Mouse (Mus musculus): ENCODE measurements around the gene Wwox.

Wwox gene

DNA sequence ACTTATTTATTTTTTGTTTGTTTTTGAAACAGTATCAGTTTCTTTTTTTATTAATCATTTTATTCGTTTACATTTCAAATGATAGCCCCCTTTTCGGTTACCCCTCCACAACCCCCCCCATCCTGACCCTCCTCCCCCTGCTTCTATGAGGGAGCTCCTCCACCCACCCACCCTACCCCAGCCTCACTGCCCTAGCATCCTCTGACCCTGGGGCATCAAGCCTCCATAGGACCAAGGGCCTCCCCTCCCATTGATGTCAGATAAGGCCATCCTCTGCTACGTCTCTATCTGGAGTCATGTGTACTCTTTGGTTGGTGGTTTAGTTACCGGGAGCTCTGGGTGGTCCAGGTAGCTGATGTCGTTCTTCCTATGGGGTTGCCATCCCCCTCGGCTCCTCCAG is 109.4 kb downstream of the Wwox start:
- DNase-seq, result no peak

DNA sequence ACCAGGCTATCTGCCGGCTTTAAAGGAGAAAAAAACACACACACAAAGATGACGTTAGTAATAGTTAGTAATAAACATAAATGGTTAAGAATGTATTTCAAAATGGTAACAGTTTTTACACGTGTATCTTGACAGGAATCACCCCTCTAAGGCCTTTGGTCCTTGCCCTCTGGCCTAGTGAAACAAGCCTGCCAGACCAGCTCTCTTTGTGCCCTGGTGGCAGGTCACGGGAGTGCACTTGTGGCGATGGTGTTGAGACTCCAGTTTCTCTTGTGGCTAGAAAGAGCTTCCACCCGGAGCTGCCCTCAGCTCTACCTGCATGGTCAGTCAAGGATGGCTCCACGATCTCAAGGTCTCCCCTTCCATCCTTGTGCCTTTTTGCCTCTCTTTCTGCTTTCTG is 110.6 kb downstream of the Wwox start:
- DNase-seq, result no peak

DNA sequence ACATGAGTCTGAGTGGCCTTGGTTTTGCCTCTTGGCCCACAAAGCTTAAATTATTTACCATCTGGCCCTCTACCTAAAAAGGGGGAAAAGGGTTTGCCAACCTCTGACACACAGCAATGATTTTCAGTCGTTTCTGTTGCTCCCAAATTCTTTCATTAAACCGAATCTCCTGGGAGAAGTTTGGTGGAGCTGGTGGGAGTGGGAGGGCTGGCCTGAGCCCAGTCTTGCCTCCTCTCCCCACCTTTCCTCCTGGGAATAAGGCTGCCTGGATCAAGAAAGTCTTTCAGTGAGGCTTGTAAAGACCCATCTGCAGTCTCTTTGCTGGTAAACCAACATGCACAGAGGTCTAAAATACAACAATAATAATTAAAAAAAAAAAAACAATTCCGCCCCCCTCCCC is 113.2 kb downstream of the Wwox start:
- DNase-seq, result no peak

DNA sequence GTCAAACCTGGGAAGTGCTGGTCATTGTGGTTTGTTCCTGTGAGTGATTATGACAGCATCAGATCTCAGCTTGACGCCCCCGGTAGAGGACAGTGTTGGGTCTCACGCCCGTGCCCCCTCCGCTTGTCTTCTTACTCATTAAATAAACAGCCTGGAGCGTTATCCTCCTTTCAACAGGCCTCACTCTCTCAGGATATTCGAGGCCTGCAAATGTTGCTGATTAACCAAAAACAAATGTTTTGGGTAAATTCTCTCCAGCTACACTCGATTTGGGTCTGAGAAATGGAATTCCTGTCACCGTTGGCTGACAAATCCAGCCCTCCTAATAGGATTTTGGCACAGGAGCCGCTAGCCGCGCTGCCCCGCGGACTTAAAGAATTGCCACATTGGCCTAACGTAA is 115.5 kb downstream of the Wwox start:
- DNase-seq, result no peak

DNA sequence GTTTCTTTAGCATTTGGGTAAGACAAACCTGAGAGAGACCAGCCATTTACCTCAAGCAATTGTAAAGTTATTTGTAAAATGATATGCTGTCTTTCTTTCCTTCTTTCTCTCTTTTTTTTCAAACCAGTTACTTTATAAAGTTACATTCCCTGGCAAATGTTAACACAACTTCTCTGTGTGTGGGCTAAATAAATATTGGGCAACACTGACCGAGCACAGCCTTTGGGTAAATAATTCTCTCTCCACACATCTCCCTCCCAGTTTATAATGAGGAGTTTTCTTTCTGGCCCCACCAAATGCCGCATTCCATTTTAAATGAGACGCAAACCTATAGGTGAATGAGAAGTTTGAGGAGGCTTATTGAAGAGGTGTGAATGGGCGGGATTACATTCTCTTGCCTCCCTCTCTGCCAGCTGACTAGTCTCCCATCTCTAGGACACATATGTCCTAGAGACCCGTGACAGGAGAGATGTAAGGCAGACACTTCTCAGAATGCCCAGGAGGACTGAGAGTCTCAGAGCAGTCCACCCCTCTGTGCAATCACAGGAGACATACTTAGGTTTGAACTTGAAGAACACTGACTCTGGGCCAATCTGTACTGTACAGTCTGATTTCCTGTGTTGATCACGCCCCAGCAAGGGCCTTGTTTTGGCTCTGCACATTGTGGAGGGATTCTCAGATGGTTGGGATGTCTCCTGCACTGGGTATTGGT is 116.2 kb downstream of the Wwox start:
- no peak for DNase-seq

DNA sequence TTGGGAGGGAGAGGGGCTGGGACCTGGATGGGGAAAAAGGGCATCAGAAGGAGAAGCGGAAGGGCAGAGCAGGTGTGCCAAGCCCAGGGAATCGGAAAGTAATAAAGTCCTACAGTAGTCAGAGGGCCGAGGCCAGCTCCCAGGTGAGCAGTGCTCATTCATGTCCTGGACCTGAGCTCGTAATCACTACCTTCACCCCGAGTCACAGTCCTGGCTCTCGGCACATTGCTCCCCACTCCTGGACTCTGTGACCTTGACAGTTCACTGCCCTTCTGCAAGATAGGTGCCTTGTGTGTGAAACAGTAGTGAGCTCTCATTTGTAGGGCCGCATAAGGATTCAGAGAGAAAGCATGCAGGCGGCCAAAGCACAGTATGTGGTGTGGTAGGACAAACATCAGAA is 121.7 kb downstream of the Wwox start:
- DNase-seq, result no peak

DNA sequence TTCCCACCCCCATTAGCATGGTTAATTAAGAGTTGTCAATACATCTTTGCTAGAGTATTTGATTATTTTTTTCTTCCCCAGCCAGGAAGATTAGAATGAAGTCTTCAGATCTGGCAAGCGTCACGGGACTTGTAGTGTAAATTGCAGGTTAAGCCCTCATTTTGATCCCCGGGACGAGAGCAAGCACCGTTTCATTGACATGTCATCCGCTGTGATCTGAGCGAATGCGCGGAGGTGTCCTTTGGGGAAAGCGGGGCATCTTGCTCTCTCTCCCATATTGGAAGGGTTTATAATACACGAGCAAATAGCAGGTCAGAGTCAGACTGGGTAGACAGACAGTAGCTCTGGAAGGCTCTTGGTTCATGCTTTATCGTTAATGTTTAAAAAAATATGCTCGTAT is 123.0 kb downstream of the Wwox start:
- DNase-seq, result no peak

DNA sequence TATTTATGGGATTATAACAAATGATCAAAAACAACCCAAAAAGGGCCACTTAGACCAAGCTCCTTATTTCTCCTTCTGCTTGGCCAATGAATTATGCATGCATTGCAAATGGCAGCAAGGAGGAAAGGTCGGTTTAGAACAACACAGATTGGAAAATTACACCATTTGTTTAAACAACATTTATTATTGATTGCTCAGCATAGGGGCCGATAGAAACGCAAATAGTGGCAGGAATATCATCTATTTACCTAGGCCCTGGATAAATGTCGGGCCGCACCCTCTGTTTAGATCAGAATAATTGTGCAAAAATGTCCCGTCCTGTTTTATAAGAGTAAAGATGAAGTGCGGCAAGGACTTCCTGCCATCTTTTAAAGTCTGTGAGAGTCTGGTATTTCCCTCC is 123.9 kb downstream of the Wwox start:
- DNase-seq, result no peak

DNA sequence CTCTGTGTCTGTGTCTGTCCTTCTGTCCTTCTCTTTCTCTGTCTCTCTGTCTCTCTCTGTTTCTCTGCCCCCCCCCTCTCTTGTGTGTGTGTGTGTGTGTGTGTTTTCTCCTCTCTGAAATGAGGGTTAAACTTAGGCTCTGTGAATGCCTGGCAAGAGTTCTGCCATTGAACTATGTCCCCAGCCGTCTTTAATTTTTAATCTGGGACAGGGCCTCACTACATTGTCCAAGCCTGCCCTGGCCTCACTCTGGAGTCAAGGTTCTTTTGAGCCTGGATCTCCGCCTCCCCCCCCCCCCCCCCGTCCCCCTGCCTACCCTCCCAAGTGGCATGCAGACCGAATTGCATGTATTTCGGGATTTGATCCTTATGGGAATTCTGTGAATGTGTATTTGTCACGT is 124.6 kb downstream of the Wwox start:
- no peak for DNase-seq

DNA sequence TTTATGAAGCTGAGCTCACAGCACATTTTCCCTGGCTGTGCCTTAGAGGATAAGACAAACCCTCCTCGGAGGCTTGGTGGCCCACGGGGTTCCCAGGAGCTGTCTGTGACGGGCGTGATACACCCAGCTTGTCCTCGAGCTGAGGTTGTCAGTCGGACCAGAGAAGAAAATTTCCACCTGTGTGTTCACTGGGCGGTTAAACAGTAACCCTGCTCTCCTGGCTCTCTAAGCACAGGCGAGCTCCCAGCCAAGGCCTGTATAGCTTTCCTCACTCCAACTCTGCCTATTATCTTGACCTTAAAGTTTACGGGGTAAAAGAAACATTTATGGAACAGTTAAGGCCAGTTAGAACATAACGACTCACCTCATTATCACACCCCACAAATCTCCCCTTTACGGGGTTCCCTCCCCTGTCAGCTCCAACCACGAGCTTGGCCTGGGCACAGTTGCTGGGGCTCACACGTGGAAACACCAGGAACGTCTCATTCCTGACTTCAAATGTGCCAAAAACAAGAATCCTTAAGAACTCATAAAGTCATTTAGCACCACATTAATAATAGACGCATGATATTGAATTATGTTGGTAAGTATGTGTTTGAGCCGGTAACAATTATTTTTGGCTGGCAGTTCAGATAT is 129.2 kb downstream of the Wwox start:
- DNase-seq, result no peak

DNA sequence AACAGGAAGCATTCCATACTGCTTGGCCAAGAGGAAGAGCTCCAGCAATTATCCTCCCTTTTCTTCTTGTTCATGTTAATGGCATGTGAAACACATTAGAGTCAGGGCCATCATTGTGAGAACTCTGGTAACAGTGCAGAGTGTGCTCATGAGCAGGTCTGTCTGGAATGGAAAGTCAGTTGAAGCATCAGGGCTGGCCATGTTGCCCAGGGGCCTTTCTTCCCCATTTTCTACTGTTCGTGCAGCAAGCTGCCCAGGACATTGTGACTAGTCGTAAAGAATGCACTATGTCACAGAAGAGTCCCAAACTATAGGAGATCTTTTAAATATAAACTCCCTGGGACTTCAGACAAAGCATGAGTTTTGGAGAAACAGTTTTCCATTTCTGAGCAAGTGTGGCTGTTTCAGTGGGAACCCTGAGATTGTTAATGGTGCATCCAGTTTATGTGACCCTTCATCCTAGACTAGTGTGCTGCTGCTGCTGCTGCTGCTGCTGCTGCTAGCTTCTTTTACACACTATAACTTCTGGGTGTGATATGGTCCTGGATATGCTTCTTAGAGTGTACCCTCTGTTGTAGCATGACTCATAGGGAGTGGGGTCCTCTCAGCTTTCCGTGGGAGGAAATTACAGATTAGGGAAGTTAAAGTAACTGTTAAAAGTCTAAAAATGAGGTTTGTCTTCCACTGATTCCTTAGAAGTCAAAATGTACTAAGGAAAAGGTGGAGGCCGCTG is 133.7 kb downstream of the Wwox start:
- no peak for DNase-seq

DNA sequence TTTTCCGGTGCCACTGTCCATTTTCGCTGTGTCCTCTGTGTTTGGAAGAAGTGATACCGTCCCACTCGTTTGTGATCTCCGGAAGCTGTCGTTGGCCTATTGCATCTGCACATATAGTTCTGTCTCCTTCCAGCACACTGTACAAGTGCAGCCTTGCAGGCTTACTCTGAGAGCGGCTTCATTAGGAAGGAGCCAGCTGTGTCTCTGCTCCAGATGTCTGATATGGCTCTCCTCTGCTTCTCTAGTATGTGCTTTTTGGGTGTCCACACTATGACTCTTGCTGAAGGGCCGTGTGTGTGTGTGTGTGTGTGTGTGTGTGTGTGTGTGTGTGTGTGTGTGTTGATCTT is 134.3 kb downstream of the Wwox start:
- DNase-seq, result no peak

DNA sequence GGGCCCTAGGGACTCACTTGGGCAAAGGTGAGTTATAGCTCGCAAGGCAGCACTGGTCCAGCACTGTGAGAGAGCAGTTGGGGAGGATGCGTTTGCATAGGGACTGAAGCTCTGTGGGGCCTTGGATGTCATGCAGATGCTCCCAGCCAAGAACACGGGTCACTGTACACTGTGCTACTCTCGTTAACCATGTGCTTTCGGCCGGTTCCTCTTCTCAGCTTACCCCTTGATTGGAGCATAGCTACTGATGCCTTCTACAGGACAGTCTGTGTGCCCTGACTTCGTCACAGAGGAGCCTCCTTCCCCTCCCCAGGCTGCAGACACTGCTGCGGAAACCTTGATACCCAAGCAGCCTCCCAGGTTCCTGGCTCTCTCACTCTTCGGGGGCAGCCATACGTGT is 139.8 kb downstream of the Wwox start:
- no peak for DNase-seq

DNA sequence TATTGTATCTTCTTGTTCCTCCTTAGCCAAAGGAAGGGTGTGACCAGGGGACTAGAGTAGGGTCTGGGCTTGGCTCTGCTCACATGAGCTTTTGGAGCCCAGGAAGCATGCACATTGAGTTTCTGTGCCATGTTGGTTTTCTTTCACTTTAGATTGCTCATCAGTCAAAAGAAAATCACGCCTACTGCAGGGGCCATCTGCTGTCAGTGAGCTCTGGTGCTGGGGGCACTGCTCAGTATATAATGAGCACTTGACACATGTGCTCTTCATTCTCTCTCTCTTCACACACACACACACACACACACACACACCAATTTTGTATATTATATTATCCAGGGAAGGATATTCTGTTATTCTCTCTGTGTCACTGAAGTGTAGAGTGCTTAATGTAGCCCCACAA is 141.2 kb downstream of the Wwox start:
- no peak for DNase-seq

DNA sequence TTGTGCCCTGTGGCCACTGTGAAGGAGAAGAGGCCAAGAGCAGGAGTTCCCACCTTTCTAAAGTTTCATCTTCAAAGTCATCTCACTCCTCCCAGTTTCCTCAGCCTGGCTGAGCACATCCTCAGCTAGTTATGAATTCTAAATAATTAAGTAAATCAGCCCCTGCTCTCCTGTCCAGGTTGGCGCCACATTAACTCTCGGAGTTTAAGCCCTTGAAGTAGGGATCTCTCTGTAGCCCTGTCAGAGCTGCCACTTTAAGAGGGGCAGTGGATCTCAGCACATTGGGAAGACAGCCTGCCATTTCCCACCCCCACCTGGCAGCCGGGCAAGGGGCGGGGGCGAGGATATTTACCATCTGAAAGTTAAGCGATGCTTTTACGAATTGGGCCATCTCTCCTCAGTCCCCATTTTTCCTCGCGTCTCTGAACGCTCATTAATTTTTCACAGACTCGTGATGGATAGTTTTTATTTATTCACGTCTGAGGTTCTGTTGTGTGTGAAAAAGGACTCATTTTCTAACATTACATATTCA is 150.9 kb downstream of the Wwox start:
- peak in 1 of 2 experiments; percentile 47 for DNase-seq

DNA sequence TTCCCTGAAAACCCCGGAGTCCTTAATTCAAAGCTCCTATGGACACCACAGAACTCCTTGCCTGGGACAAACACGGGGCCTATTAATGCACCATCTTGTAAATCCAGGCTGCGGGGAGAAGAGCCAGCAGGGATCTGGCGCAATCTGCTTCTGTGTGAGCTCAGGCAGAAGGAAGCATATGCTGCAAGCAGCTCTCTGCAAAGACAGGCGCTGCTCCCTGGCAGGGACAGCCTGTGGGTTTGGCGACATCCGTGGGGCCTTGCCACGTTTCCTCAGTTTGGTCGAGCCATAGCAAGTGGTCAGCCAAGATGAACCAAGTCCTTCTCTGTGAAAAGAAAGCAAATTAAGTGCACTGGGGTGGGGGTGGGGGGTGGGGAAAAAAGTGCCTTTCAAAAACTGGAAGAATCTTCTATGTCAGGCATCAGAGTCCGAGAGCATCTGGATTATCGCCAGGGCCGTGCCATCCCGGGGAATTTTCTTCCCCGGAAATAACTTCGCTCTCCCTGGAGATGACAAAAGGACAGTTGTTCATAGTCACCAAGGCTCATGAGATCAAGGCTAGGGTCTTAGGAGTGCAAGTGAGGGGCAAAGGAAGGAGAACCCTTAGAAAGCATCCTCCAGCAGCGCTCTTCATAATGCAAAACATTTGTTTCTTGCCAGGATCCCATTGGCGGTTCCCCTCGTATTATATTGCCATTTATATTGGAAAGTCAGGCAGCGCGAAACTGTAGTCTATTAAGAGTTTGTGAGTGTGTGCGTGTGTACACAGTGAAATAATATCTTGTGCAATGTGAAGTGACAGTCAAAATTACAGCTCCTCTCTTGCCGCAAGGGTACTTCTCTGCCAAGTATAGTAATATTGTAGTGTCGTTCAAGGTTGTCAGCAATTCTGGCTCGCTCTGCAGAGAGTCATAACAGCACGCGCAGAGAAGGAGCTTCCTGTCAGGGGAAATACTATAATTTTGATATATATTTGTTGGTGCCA is 152.1 kb downstream of the Wwox start:
- peak; percentile 93 to 96 for DNase-seq

DNA sequence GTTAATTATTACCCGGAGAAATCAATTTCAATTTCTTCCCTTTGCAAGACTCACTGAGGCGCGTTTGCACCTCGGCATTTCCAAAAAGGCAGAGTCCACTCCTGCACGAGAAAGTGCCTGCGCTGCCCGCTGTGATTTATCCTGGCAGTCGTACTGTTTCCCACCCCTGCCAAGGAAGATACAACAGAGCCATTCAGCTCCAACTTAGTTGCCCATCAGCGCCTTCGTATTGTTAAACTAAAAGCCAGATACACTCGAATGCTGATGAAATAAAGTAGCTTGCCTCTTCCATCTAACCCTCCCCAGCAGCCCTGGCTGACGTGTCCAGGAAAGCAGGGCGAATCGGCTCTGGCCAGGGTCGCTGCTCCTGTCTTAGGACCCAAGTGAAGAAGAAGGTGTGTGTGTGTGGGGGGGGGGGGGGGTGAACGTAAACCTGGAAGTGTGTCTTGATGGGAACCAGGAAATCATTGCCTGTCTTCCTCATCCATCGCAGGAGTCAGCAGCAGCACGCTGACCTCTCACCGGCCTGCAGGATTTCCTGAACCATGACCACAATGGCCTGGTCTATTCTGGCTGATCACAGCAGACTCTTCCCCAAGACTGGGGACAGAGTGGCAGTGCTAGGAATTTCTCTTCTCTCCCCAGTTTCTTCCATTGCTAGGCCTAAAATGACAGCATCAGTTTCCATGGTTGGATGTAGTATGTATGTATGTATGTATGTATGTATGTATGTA is 154.1 kb downstream of the Wwox start:
- peak; percentile 82 to 86 for DNase-seq

DNA sequence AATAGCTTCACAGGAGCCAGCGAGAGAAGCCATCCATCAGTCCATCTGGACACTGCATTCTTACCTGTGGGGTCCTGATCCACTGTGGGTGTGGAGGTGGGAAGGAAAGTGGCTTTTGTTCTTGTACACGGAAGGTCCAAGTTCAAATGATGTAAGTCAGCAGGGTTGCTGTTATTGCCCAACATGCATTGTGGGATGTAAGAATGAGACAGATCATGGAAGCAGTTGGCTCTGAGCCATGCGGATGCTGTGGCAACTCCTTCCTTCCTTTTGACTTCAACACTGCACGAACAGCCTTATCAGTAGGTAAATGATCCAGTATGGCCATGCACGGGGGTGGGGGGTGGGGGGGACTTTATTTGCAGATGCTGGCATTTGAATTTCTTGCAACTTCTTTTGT is 155.4 kb downstream of the Wwox start:
- DNase-seq, result no peak

DNA sequence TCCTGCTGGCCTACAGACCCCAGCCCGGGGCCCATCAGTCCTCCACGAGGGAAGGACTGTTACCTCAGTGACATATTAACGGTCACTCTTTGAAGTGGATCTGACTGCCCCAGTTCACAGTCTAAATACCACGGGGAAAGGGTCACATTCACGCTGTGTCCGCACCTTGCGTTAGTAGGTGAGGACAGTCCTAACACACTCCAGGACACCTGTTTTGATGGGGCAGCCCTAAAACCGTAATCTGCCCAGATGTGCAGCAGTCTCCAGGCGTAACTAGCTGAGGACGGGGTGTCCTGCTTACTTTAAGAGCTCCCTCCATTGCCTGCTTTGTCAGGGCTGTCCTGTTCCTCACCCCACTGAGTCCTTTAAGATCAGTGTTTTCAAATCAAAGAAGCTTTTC is 160.1 kb downstream of the Wwox start:
- peak in 1 of 2 experiments; percentile 52 for DNase-seq

DNA sequence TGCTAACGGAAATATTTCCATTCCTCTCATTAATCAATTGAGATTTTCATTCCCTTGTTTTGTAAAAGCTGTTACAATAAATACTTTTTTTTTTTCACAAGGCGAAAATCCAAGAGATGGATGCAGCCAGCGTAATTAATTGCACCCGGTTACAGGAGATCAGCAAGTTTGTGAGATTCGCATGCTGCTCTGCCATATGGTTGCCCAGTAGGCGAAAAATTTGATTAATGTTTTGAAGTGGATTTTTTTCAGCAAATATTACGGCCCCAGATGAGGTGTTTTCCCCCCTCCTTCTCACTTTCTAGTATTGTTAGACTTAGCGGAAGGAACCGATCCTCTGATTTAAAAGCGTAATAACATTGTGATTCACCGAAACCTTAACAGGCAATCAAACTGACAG is 160.7 kb downstream of the Wwox start:
- DNase-seq, result peak; percentile 89 to 90

DNA sequence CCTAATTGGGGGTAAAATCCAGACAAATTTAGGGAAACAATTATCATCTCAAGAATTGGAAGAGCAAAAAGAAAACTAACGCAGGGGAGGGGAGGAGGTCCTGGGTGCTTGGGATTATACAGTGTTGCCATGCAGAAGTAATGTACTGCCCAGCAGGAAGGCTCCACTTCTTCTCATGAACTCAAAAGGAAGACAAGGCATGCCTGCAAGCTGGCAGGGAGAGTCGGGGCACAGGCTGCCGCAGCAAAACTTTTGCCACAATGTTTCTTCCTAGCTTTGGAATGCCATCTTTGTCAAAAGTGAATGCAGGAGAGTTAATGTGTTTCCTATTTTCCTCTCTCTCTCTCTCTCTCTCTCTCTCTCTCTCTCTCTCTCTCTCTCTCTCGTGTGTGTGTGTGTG is 163.6 kb downstream of the Wwox start:
- DNase-seq, result no peak

DNA sequence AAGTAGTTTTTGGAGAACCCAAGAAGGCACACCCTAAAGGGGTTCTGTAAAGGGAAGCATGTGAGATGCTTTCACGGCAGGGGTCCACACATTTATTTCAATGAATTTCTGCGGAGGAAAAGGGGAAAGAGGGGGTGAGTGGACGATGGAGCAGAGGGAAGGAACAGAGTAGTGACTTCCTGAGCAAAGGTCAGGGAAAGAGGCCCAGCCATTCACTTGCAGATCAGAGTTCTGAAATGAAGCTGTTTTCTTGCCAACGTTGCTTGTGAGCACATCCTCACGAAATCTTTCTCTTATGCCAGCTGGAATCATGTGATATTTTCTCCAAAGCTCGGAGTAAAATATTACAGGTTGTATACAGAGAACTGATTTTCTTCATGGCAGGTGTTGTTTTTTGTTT is 164.1 kb downstream of the Wwox start:
- DNase-seq, result no peak
